In genomic region chr5:147634016-147634415, GRCm38 (mm10) we compare ENCODE assay signal across 12 mouse cellular contexts.
DNase-seq lines count a peak whose midpoint lies in the region; ATAC-seq lines count a peak whose summit lies in the region.
"Had no signal": no experiment of that assay in that cellular context is flagged by ENCODE, and none has a peak within 500 bp of the region (broad histone marks: within the 10 kb centered on the region; RNA-seq: fewer than 3 reads in every experiment).

No protein-coding gene starts in this region.

- peak; percentile 43; the same call in 1 of the 2 replicates for ATAC-seq in kidney, embryonic 15.5 days (replicated peaks; ENCODE audit: low FRiP score)
- ATAC-seq in hindbrain, embryonic 11.5 days (ENCODE audit: low FRiP score): no peak
- no peak for ATAC-seq in midbrain, embryonic 15.5 days (replicated peaks)

- H3K9ac ChIP-seq in kidney, embryonic 15.5 days: no peak overlapping the region
- no peak overlapping the region for H3K9ac ChIP-seq in hindbrain, embryonic 11.5 days (ENCODE audit: low read depth, low read length)
- no peak overlapping the region for H3K9ac ChIP-seq in midbrain, embryonic 15.5 days
- H3K9ac ChIP-seq: limb, embryonic 15.5 days had no signal

- H3K4me2 ChIP-seq in kidney, embryonic 15.5 days: peak overlapping the region; percentile 49
- H3K4me2 ChIP-seq in hindbrain, embryonic 11.5 days (replicated peaks; ENCODE audit: low read depth, low read length): peak overlapping the region; percentile 21
- peak overlapping the region; percentile 32; the same call in 1 of the 2 replicates for H3K4me2 ChIP-seq in midbrain, embryonic 15.5 days
- H3K4me2 ChIP-seq: limb, embryonic 15.5 days had no signal

- 39% methylated on average over 11 of the region's 11 CpGs for WGBS in kidney, embryonic 15.5 days
- WGBS in hindbrain, embryonic 11.5 days: 30% methylated on average over 10 of the region's 11 CpGs
- WGBS in midbrain, embryonic 15.5 days: 18% methylated on average over 10 of the region's 11 CpGs

- peak overlapping the region; percentile 22; the same call in 1 of the 2 replicates for H3K4me3 ChIP-seq in kidney, embryonic 15.5 days (replicated peaks)
- no peak overlapping the region for H3K4me3 ChIP-seq in hindbrain, embryonic 11.5 days (ENCODE audit: low read depth, low read length)
- H3K4me3 ChIP-seq in midbrain, embryonic 15.5 days: no peak overlapping the region
- H3K4me3 ChIP-seq: limb, embryonic 15.5 days had no signal

- no peak overlapping the region for H3K27ac ChIP-seq in kidney, embryonic 15.5 days
- no peak overlapping the region for H3K27ac ChIP-seq in hindbrain, embryonic 11.5 days (ENCODE audit: low read depth, low read length)
- H3K27ac ChIP-seq in midbrain, embryonic 15.5 days: no peak overlapping the region
- H3K27ac ChIP-seq: limb, embryonic 15.5 days had no signal

- no peaks in the 10 kb centered on the region for H3K4me1 ChIP-seq in kidney, embryonic 15.5 days
- no peaks in the 10 kb centered on the region for H3K4me1 ChIP-seq in hindbrain, embryonic 11.5 days (replicated peaks; ENCODE audit: control insufficient read depth, insufficient read depth, low read length)
- 0 out of 2 replicates have a peak, but pooled peaks cover 3% of the 10 kb centered on the region for H3K4me1 ChIP-seq in midbrain, embryonic 15.5 days
- H3K4me1 ChIP-seq: limb, embryonic 15.5 days had no signal

- DNase-seq in kidney, postnatal 14 days: no peak
- DNase-seq in ZHBTc4 (ENCODE audit: low read depth, low spot score): peak; percentile 82
- DNase-seq in hindbrain, embryonic 11.5 days (ENCODE audit: low spot score): no peak
- no peak for DNase-seq in cerebellum, adult 11-12 months
- no peak for DNase-seq in urinary bladder, postnatal 10 days (ENCODE audit: low spot score)
- DNase-seq: heart, adult 18-20 months; lung, postnatal 10 days; thymus, postnatal 4 days had no signal

- H3K36me3 ChIP-seq in kidney, embryonic 15.5 days: no peaks in the 10 kb centered on the region
- no peaks in the 10 kb centered on the region for H3K36me3 ChIP-seq in hindbrain, embryonic 11.5 days (ENCODE audit: control insufficient read depth, insufficient read depth, low read length)
- H3K36me3 ChIP-seq in midbrain, embryonic 15.5 days (replicated peaks): no peaks in the 10 kb centered on the region
- H3K36me3 ChIP-seq: limb, embryonic 15.5 days had no signal

- no peaks in the 10 kb centered on the region for H3K9me3 ChIP-seq in kidney, embryonic 15.5 days (replicated peaks)
- no peaks in the 10 kb centered on the region for H3K9me3 ChIP-seq in hindbrain, embryonic 11.5 days (ENCODE audit: control insufficient read depth, low read length)
- H3K9me3 ChIP-seq in midbrain, embryonic 15.5 days: no peaks in the 10 kb centered on the region
- H3K9me3 ChIP-seq: limb, embryonic 15.5 days had no signal

- no peaks in the 10 kb centered on the region for H3K27me3 ChIP-seq in kidney, embryonic 15.5 days
- no peaks in the 10 kb centered on the region for H3K27me3 ChIP-seq in hindbrain, embryonic 11.5 days (ENCODE audit: control insufficient read depth, insufficient read depth, low read length)
- H3K27me3 ChIP-seq in midbrain, embryonic 15.5 days (replicated peaks): no peaks in the 10 kb centered on the region
- H3K27me3 ChIP-seq: CH12.LX; limb, embryonic 15.5 days had no signal
